Mouse (Mus musculus) CH12.LX (cell line): ENCODE results near the gene C330021F23Rik. TPM values are rescaled to one million over a fixed set of nuclear protein-coding genes. Genes with fewer than 3 reads are reported as not detected.
A peak's percentile ranks its signal among the peaks of the same experiment; 100 is the strongest.

ENCODE experiments used
- DNase-seq: peaks from one replicate; pipeline ENCODE4 v3.0.0-alpha.2; 2013; ENCODE audit errors: extremely low read depth
- H3K27ac ChIP-seq: 2 replicates; pipeline ENCODE4 v1.5.1; 2012; ENCODE audit warnings: low read depth, mild to moderate bottlenecking, control low read depth, moderate library complexity; ENCODE audit not compliant: insufficient read depth
- H3K27me3 ChIP-seq: replicated peaks from 2 replicates; pipeline ENCODE3; 2012; ENCODE audit warnings: inconsistent platforms
- H3K36me3 ChIP-seq, 2 experiments: replicated peaks in 1 of 2; 2 replicates each; pipeline versions ENCODE3 to v1.6.1; 2012; ENCODE audit warnings: inconsistent platforms in 1 of 2, low read length in 1 of 2, mild to moderate bottlenecking in 1 of 2, mixed read lengths in 1 of 2, moderate library complexity in 1 of 2; ENCODE audit not compliant: control insufficient read depth in 1 of 2, insufficient read depth in 1 of 2
- H3K4me1 ChIP-seq, 2 experiments: 2 replicates each; pipeline ENCODE4 v1.6.1; 2012; ENCODE audit warnings: inconsistent platforms in 1 of 2, moderate library complexity in 1 of 2; ENCODE audit not compliant: insufficient read depth in 2 of 2, control insufficient read depth in 1 of 2
- H3K4me2 ChIP-seq: 2 replicates; pipeline ENCODE4 v1.6.1; 2012; ENCODE audit warnings: low read depth, mild to moderate bottlenecking, control low read depth; ENCODE audit not compliant: poor library complexity, insufficient read depth, severe bottlenecking
- H3K4me3 ChIP-seq, 3 experiments: fragments of 150-350 bp in 1 of 3; sonication (generic) in 1 of 3; replicated peaks in 1 of 3; 2 replicates each; pipeline versions ENCODE3 to v1.5.1; 2011 to 2012; ENCODE audit warnings: low read depth in 2 of 3, low read length in 2 of 3, mild to moderate bottlenecking in 2 of 3, moderate library complexity in 2 of 3, control low read depth in 1 of 3, improper control_type of control experiment in 1 of 3, inconsistent platforms in 1 of 3, mixed read lengths in 1 of 3; ENCODE audit not compliant: poor library complexity in 1 of 3
- H3K79me2 ChIP-seq: replicated peaks from 2 replicates; pipeline ENCODE4 v1.6.1; 2012; ENCODE audit warnings: mild to moderate bottlenecking, moderate library complexity; ENCODE audit not compliant: control insufficient read depth, poor library complexity, insufficient read depth, severe bottlenecking; ENCODE audit errors: extremely low read depth
- H3K9ac ChIP-seq: 2 replicates; pipeline ENCODE4 v1.6.1; 2012; ENCODE audit warnings: low read depth, mild to moderate bottlenecking, control low read depth, moderate library complexity; ENCODE audit not compliant: insufficient read depth
- H3K9me3 ChIP-seq: replicated peaks from 2 replicates; pipeline ENCODE3; 2012; ENCODE audit warnings: low read length, inconsistent platforms, mixed read lengths
- BHLHE40 ChIP-seq: IDR thresholded peaks from 2 replicates; pipeline ENCODE4 v1.6.1; 2011; ENCODE audit warnings: mild to moderate bottlenecking, low read depth, low read length, improper control_type of control experiment
- CHD1 ChIP-seq: IDR thresholded peaks from 2 replicates; pipeline ENCODE4 v1.6.1; 2012; ENCODE audit warnings: low read depth, low read length, improper control_type of control experiment, inconsistent platforms
- CHD2 ChIP-seq: IDR thresholded peaks from 2 replicates; pipeline ENCODE4 v1.6.1; 2011; ENCODE audit warnings: low read length, improper control_type of control experiment
- E2F4 ChIP-seq: IDR thresholded peaks from 2 replicates; pipeline ENCODE4 v1.6.1; 2011; ENCODE audit warnings: low read depth, low read length, improper control_type of control experiment; ENCODE audit not compliant: insufficient replicate concordance
- ELF1 ChIP-seq: IDR thresholded peaks from 2 replicates; pipeline ENCODE4 v1.6.1; 2014; ENCODE audit warnings: low read depth, mild to moderate bottlenecking, inconsistent platforms, low read length, improper control_type of control experiment
- EP300 ChIP-seq: IDR thresholded peaks from 2 replicates; pipeline ENCODE4 v1.6.1; 2011; ENCODE audit warnings: low read length, improper control_type of control experiment
- ETS1 ChIP-seq: conservative IDR thresholded peaks from 2 replicates; pipeline ENCODE4 v1.6.1; 2012; ENCODE audit warnings: low read depth, mild to moderate bottlenecking, inconsistent platforms, low read length, improper control_type of control experiment, moderate library complexity
- GABPA ChIP-seq: IDR thresholded peaks from 2 replicates; pipeline ENCODE4 v1.6.1; 2012; ENCODE audit warnings: low read depth, low read length, improper control_type of control experiment, inconsistent platforms; ENCODE audit not compliant: insufficient replicate concordance
- HCFC1 ChIP-seq: IDR thresholded peaks from 2 replicates; pipeline ENCODE4 v1.6.1; 2012; ENCODE audit warnings: low read depth, mild to moderate bottlenecking, inconsistent platforms, low read length, improper control_type of control experiment
- IRF4 ChIP-seq: IDR thresholded peaks from 2 replicates; pipeline ENCODE4 v1.6.1; 2014; ENCODE audit warnings: low read depth, mild to moderate bottlenecking, inconsistent platforms, low read length, improper control_type of control experiment
- JUN ChIP-seq: IDR thresholded peaks from 2 replicates; pipeline ENCODE4 v1.6.1; 2011; ENCODE audit warnings: low read depth, mild to moderate bottlenecking, low read length, improper control_type of control experiment, moderate library complexity; ENCODE audit not compliant: insufficient read depth
- JUND ChIP-seq: conservative IDR thresholded peaks from 2 replicates; pipeline ENCODE4 v1.6.1; 2011; ENCODE audit warnings: low read depth, low read length, improper control_type of control experiment
- KAT2A ChIP-seq: IDR thresholded peaks from 2 replicates; pipeline ENCODE4 v1.6.1; 2012; ENCODE audit warnings: low read length, improper control_type of control experiment, inconsistent platforms; ENCODE audit not compliant: insufficient replicate concordance
- MAZ ChIP-seq: IDR thresholded peaks from 2 replicates; pipeline ENCODE4 v1.6.1; 2012; ENCODE audit warnings: low read depth, mild to moderate bottlenecking, inconsistent platforms, low read length, improper control_type of control experiment, moderate library complexity
- MEF2A ChIP-seq: IDR thresholded peaks from 2 replicates; pipeline ENCODE4 v1.6.1; 2014; ENCODE audit warnings: low read depth, mild to moderate bottlenecking, inconsistent platforms, low read length, improper control_type of control experiment, borderline replicate concordance
- MXI1 ChIP-seq: IDR thresholded peaks from 2 replicates; pipeline ENCODE4 v1.6.1; 2011; ENCODE audit warnings: mild to moderate bottlenecking, low read depth, low read length, improper control_type of control experiment
- NELFE ChIP-seq: IDR thresholded peaks from 2 replicates; pipeline ENCODE4 v1.6.1; 2011; ENCODE audit warnings: low read depth, low read length, improper control_type of control experiment
- NRF1 ChIP-seq: IDR thresholded peaks from 2 replicates; pipeline ENCODE4 v1.6.1; 2014; ENCODE audit warnings: low read depth, mild to moderate bottlenecking, inconsistent platforms, low read length, improper control_type of control experiment, moderate library complexity
- POLR2A ChIP-seq: IDR thresholded peaks from 2 replicates; pipeline ENCODE4 v1.6.1; 2011; ENCODE audit warnings: low read depth, mild to moderate bottlenecking, improper control_type of control experiment, low read length
- POLR2AphosphoS2 ChIP-seq: IDR thresholded peaks from 2 replicates; pipeline ENCODE4 v1.6.1; 2011; ENCODE audit warnings: low read depth, low read length, improper control_type of control experiment
- RAD21 ChIP-seq: IDR thresholded peaks from 2 replicates; pipeline ENCODE4 v1.6.1; 2011; ENCODE audit warnings: low read depth, mild to moderate bottlenecking, low read length, improper control_type of control experiment, moderate library complexity
- RCOR1 ChIP-seq: conservative IDR thresholded peaks from 2 replicates; pipeline ENCODE4 v1.6.1; 2012; ENCODE audit warnings: low read depth, mild to moderate bottlenecking, inconsistent platforms, low read length, improper control_type of control experiment
- SIN3A ChIP-seq: IDR thresholded peaks from 2 replicates; pipeline ENCODE4 v1.6.1; 2012; ENCODE audit warnings: low read length, improper control_type of control experiment, inconsistent platforms
- TBP ChIP-seq: conservative IDR thresholded peaks from 2 replicates; pipeline ENCODE4 v1.6.1; 2011; ENCODE audit warnings: low read depth, low read length, improper control_type of control experiment
- TCF12 ChIP-seq: IDR thresholded peaks from 2 replicates; pipeline ENCODE4 v1.6.1; 2014; ENCODE audit warnings: low read depth, mild to moderate bottlenecking, inconsistent platforms, low read length, improper control_type of control experiment
- ZC3H11A ChIP-seq: IDR thresholded peaks from 2 replicates; pipeline ENCODE4 v1.6.1; 2012; ENCODE audit warnings: low read depth, mild to moderate bottlenecking, inconsistent platforms, low read length, improper control_type of control experiment
- ZMIZ1 ChIP-seq: IDR thresholded peaks from 2 replicates; pipeline ENCODE4 v1.6.1; 2012; ENCODE audit warnings: low read depth, mild to moderate bottlenecking, inconsistent platforms, low read length, improper control_type of control experiment
- dilution Hi-C: fragments of 300-500 bp; cut with MboI; formaldehyde crosslinking; loops from 2 replicates; pipeline ENCODE4 v1.14.3; 2020; ENCODE audit warnings: low sequenced_read_pairs; ENCODE audit not compliant: extremely low pct_unique_long_range_greater_than_20kb, extremely low pct_ligation_motif_present
- in situ Hi-C: fragments of 300-500 bp; cut with MboI; formaldehyde crosslinking; loops from 3 replicates; pipeline ENCODE4 v1.14.3; 2019; ENCODE audit warnings: low sequenced_read_pairs, low pct_ligation_motif_present, low pct_unique_long_range_greater_than_20kb, mixed read lengths
- polyA plus RNA-seq: library from polyadenylated mRNA; unstranded; fragments of >175 nt; gene quantifications from 2 replicates; pipeline ENCODE4 v1.2.1, GENCODE M21; 2012; ENCODE audit warnings: low read depth; ENCODE audit not compliant: insufficient read length
- total RNA-seq, 2 experiments: library from RNA; depleted of rRNA; stranded (reverse); fragments of 300-350 nt in 1 of 2; fragments of >200 nt in 1 of 2; gene quantifications; 2 replicates each; pipeline ENCODE4 v1.2.3; 2012 to 2014

Gene C330021F23Rik
- total and polyA plus RNA-seq, 3 experiments = 1.0 to 1.1 TPM; not detected in 1

- peak within 1 kb of the TSS; percentile 96 for H3K9ac ChIP-seq
- TF ChIP-seq ETS1 (no peak), RAD21 (no peak), MXI1 (peak; percentile 78), TBP (0 out of 2 replicates have a peak, but pooled peaks have one; percentile 35), RCOR1 (no peak), KAT2A (peak; percentile 99), ELF1 (peak; percentile 100), SIN3A (peak; percentile 100), GABPA (peak; percentile 67; the same call in 1 of the 2 replicates), NRF1 (peak; percentile 53), ZMIZ1 (no peak), EP300 (no peak), MAZ (peak; percentile 86; the same call in 1 of the 2 replicates), JUND (peak; percentile 50; the same call in 1 of the 2 replicates), CHD2 (peak; percentile 98), JUN (peak; percentile 30; the same call in 1 of the 2 replicates), BHLHE40 (0 out of 2 replicates have a peak, but pooled peaks have one; percentile 23), POLR2AphosphoS2 (no peak), IRF4 (peak; percentile 71; the same call in 1 of the 2 replicates), MEF2A (peak; percentile 64; the same call in 1 of the 2 replicates), E2F4 (no peak; the same call in 1 of the 2 replicates), HCFC1 (peak; percentile 99), NELFE (0 out of 2 replicates have a peak, but pooled peaks have one; percentile 59), TCF12 (peak; percentile 69; the same call in 1 of the 2 replicates), POLR2A (peak; percentile 73), CHD1 (no peak), ZC3H11A (no peak)
- H3K36me3 ChIP-seq = peaks cover 30 to 65% of the 10 kb centered on the region in 2 experiments
- H3K9me3 ChIP-seq = no peaks in the 10 kb centered on the region
- no peaks in the 10 kb centered on the region for H3K27me3 ChIP-seq
- H3K4me3 ChIP-seq = peak within 1 kb of the TSS; percentile 90 to 96 (median 93)
- dilution Hi-C loops = no loop called here
- peak within 1 kb of the TSS; percentile 88 for H3K4me2 ChIP-seq
- peaks cover 25% of the 10 kb centered on the region for H3K79me2 ChIP-seq
- in situ Hi-C loops = loop anchor here (10.0 kb wide), 1 partner anchor 47 kb away; no protein-coding TSS in a partner anchor
- peak; percentile 100 for DNase-seq
- H3K4me1 ChIP-seq = peaks cover 6 to 27% of the 10 kb centered on the region in 2 experiments
- H3K27ac ChIP-seq = no peak within 1 kb of the TSS
Observed at GRCm38 (mm10) chr8:3621199-3621970, 53.6 kb downstream of the C330021F23Rik start, which contains the start of the genes Xab2 and Pet100. Xab2 (minus strand) TSS chr8:3621316. Pet100 (plus strand) TSS chr8:3621548.
